Mouse (Mus musculus): ENCODE results near the gene Gm11627. TPM values are rescaled to one million over a fixed set of nuclear protein-coding genes. Genes with fewer than 3 reads are reported as not detected.
"Not testable (repeated sequence)": the region's sequence is repeated elsewhere in the genome, so short reads cannot be mapped to it uniquely, and the experiment has no call there.

Gene Gm11627
- polyA plus RNA-seq, 1 experiment from 2014 or later: 8.7 TPM

GRCm38 (mm10) chr11:102608691-102609090 lies 29.4 kb upstream of the Gm11627 start:
- peak overlapping the region; percentile 87 for H3K9ac ChIP-seq
- H3K9me3 ChIP-seq: no peaks in the 10 kb centered on the region
- H3K36me3 ChIP-seq: no peaks in the 10 kb centered on the region
- peak overlapping the region; percentile 81 for H3K4me3 ChIP-seq
- 12% methylated on average over 4 of the region's 4 CpGs for WGBS
- H3K4me2 ChIP-seq: peak overlapping the region; percentile 82
- H3K4me1 ChIP-seq (replicated peaks): peaks cover 64% of the 10 kb centered on the region
- no peaks in the 10 kb centered on the region; the same call in 1 of the 2 replicates for H3K27me3 ChIP-seq
- H3K27ac ChIP-seq (replicated peaks): no peak overlapping the region
- ATAC-seq (ENCODE audit: low read depth): no peak

DNA sequence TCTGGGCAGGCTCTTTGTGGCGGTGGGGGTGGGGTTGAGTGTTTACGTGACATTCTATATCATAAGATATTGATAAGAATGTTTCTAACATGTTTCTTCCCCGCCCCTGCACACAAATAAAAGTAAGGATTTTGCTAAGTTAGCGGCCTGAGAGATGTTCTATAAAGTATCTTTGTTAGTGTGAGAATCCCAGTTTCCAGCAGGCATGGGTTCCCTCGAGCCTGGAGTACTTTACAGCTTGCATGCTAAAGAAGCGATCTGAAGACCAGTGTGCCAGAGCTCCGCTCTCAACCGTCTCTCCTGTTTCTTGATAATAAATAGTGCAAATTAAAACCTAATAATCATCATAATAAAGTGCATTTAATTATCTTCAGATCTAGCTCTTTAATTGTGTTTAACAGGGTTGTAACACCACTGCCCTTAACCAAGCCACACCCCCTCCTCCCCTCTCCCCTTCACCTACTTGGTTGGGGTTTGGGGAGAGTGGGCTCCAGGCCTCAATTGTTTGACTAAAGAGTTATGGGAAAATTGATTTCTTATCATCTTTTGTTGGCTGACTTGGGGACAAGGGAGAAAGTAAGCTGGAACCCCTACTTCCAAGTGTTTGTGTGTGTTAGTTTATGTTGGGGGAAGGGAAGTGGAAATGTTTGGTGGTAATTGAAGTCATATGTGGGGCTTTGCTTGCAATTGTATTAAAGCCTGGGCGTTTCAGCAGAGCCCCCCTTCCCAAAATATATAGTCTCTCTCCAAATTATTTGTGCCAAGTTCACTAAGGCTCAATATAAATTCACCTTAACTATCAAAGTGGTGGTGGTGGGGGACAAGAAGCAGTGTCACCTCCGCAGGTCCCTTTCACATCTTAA lies 28.7 kb upstream of the Gm11627 start:
- no peaks in the 10 kb centered on the region for H3K9me3 ChIP-seq
- H3K4me2 ChIP-seq: peak overlapping the region; percentile 82
- peak overlapping the region; percentile 81 for H3K4me3 ChIP-seq
- peak overlapping the region; percentile 87 for H3K9ac ChIP-seq
- no peak for ATAC-seq (ENCODE audit: low read depth)
- 6% methylated on average over 10 of the region's 10 CpGs for WGBS
- peaks cover 69% of the 10 kb centered on the region for H3K4me1 ChIP-seq (replicated peaks)
- no peak overlapping the region for H3K27ac ChIP-seq (replicated peaks)
- H3K36me3 ChIP-seq: no peaks in the 10 kb centered on the region
- H3K27me3 ChIP-seq: no peaks in the 10 kb centered on the region; the same call in 1 of the 2 replicates

DNA sequence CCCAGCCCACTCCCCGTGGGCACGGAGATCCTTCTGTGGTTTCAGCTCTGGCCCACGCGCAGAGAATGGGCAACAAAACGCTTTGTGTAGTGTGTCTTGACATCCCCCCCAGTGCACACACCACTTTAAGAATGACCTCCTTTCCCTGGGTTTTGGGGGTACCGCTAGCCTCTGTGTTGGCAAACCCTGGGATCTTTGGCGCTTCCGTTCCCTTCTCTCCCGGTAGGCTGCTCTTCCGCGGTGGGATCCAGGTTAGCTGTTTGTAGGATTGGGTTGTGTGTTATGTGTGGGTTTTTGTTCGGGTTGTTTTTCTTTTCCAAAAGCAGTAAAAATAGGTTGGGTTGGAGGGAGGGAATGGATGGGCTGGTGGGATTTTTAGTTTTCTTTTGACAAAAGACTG lies 27.9 kb upstream of the Gm11627 start:
- 1% methylated on average over 12 of the region's 12 CpGs for WGBS
- H3K9me3 ChIP-seq; ATAC-seq (ENCODE audit: low read depth); H3K27me3 ChIP-seq; H3K36me3 ChIP-seq: not testable (repeated sequence)
- Histone ChIP-seq H3K27ac (replicated peaks) (peak overlapping the region; percentile 74), H3K4me3 (peak overlapping the region; percentile 81), H3K9ac (peak overlapping the region; percentile 87), H3K4me1 (replicated peaks) (peaks cover 75% of the 10 kb centered on the region), H3K4me2 (peak overlapping the region; percentile 82)

- 0% methylated on average over 12 of the region's 12 CpGs for WGBS
- H3K27ac ChIP-seq (replicated peaks): peak overlapping the region; percentile 74
Observed at GRCm38 (mm10) chr11:102606751-102607171, 27.5 kb upstream of the Gm11627 start.

DNA sequence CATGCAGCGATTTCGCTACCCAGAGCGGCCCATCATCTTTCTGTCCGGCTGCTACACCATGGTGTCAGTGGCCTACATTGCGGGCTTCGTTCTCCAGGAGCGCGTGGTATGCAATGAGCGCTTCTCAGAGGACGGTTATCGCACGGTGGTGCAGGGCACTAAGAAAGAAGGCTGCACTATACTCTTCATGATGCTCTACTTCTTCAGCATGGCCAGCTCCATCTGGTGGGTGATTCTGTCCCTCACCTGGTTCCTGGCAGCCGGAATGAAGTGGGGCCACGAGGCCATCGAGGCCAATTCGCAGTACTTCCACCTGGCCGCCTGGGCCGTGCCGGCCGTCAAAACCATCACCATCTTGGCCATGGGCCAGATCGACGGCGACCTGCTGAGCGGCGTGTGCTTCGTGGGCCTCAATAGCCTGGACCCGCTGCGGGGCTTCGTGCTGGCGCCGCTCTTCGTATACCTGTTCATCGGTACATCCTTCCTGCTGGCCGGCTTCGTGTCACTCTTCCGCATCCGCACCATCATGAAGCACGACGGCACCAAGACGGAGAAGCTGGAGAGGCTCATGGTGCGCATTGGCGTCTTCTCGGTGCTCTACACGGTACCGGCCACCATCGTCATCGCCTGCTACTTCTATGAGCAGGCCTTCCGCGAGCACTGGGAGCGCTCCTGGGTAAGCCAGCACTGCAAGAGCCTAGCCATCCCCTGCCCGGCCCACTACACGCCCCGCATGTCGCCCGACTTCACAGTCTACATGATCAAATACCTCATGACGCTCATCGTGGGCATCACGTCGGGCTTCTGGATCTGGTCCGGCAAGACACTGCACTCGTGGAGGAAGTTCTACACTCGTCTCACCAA lies 26.5 kb upstream of the Gm11627 start:
- no peak for ATAC-seq (ENCODE audit: low read depth)
- no peaks in the 10 kb centered on the region for H3K27me3 ChIP-seq
- no peaks in the 10 kb centered on the region for H3K36me3 ChIP-seq
- under 1% methylated on average over 62 of the region's 62 CpGs for WGBS
- peak overlapping the region; percentile 96 for H3K27ac ChIP-seq (replicated peaks)
- peak overlapping the region; percentile 81 for H3K4me3 ChIP-seq
- peaks cover 67% of the 10 kb centered on the region for H3K4me1 ChIP-seq (replicated peaks)
- H3K9me3 ChIP-seq: no peaks in the 10 kb centered on the region
- peak overlapping the region; percentile 82 for H3K4me2 ChIP-seq
- H3K9ac ChIP-seq: peak overlapping the region; percentile 87

More at GRCm38 (mm10) chr11:102606751-102607171, 27.5 kb upstream of the Gm11627 start:
- peaks cover 75% of the 10 kb centered on the region for H3K4me1 ChIP-seq (replicated peaks)
- ATAC-seq (ENCODE audit: low read depth): no peak
- no peaks in the 10 kb centered on the region for H3K9me3 ChIP-seq
- H3K27me3 ChIP-seq: no peaks in the 10 kb centered on the region; the same call in 1 of the 2 replicates
- peak overlapping the region; percentile 82 for H3K4me2 ChIP-seq
- H3K4me3 ChIP-seq: peak overlapping the region; percentile 81
- no peaks in the 10 kb centered on the region for H3K36me3 ChIP-seq
- H3K9ac ChIP-seq: peak overlapping the region; percentile 87

- Histone ChIP-seq H3K4me1 (replicated peaks) (peaks cover 59% of the 10 kb centered on the region), H3K4me2 (peak overlapping the region; percentile 82), H3K36me3 (no peaks in the 10 kb centered on the region), H3K27ac (replicated peaks) (peak overlapping the region; percentile 96), H3K4me3 (peak overlapping the region; percentile 81), H3K9me3 (no peaks in the 10 kb centered on the region), H3K9ac (peak overlapping the region; percentile 87), H3K27me3 (no peaks in the 10 kb centered on the region)
- ATAC-seq (ENCODE audit: low read depth): peak; percentile 52
- under 1% methylated on average over 73 of the region's 74 CpGs for WGBS
Observed at GRCm38 (mm10) chr11:102604777-102605552, 25.7 kb upstream of the Gm11627 start.

DNA sequence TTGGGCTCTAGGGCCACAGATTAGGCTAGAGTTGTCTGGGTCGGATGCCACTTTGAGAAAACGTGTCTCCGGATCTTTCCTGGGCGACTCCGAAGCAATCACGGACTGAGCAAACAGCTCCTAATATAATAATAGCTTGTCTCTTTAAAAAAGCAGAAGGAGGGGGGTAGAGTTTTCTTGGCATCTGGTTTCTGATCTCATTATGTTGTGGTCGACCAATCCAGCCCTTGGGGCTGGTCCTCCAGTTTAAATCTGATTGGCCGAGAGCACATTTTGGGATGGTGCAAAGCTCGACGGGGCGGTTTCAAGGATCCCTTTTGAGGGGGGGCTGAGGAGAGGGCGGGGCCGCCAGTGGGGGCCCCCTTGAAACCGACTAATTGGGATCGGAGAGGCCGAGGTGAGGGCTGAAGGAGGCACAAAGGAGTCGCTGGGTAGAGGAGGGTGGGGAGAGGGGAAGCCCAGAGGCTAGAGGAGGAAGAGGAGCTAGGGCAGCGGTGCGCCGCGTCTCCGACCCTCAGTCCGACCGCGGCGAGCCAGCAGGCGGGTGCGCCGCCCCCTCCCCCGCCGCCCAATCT lies 24.8 kb upstream of the Gm11627 start, which contains the start of gene Fzd2:
TSS of gene Fzd2 (plus strand) at position 387 of the 575 bp plus-strand sequence.
- Histone ChIP-seq H3K36me3 (no peaks in the 10 kb centered on the region), H3K27ac (replicated peaks) (peak within 1 kb of the TSS; percentile 96), H3K9me3 (no peaks in the 10 kb centered on the region), H3K4me3 (peak within 1 kb of the TSS; percentile 81), H3K4me1 (replicated peaks) (peaks cover 50% of the 10 kb centered on the region), H3K27me3 (no peaks in the 10 kb centered on the region), H3K9ac (peak within 1 kb of the TSS; percentile 87), H3K4me2 (peak within 1 kb of the TSS; percentile 82)
- WGBS: under 1% methylated on average over 29 of the region's 31 CpGs
- ATAC-seq (ENCODE audit: low read depth): peak; percentile 94

DNA sequence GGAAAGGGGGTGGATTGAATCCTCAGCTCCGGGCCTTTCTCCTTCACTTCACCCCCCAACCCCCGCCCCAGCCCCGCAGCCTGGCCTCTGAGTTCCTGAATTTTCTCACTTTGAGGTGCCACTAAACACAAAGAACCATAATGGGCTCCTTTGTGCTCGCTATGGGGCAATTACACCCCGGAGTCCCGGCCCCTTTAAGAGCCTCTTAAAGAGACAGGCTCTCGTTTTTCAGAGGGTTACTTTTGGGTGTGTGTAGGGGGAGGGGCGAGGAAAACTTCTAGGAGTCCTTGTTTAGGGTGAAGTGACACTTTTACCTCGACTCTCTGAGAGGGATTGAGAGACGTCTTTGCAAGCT lies 24.2 kb upstream of the Gm11627 start:
- no peaks in the 10 kb centered on the region for H3K9me3 ChIP-seq
- peak overlapping the region; percentile 82 for H3K4me2 ChIP-seq
- H3K27me3 ChIP-seq: no peaks in the 10 kb centered on the region
- peak overlapping the region; percentile 96 for H3K27ac ChIP-seq (replicated peaks)
- peaks cover 44% of the 10 kb centered on the region for H3K4me1 ChIP-seq (replicated peaks)
- peak overlapping the region; percentile 81 for H3K4me3 ChIP-seq
- peak overlapping the region; percentile 65 for H3K9ac ChIP-seq
- WGBS: under 1% methylated on average over 10 of the region's 10 CpGs
- ATAC-seq (ENCODE audit: low read depth): peak; percentile 78
- H3K36me3 ChIP-seq: no peaks in the 10 kb centered on the region

GRCm38 (mm10) chr11:102602816-102603495 lies 23.7 kb upstream of the Gm11627 start:
- Histone ChIP-seq H3K36me3 (no peaks in the 10 kb centered on the region), H3K27ac (replicated peaks) (peak overlapping the region; percentile 96), H3K9ac (peak overlapping the region; percentile 65), H3K4me1 (replicated peaks) (peaks cover 39% of the 10 kb centered on the region), H3K27me3 (no peaks in the 10 kb centered on the region), H3K9me3 (no peaks in the 10 kb centered on the region), H3K4me3 (peak overlapping the region; percentile 81), H3K4me2 (peak overlapping the region; percentile 82)
- ATAC-seq (ENCODE audit: low read depth): no peak
- 2% methylated on average over 13 of the region's 13 CpGs for WGBS

GRCm38 (mm10) chr11:102599912-102600311 lies 20.7 kb upstream of the Gm11627 start:
- no peaks in the 10 kb centered on the region for H3K27me3 ChIP-seq
- no peak overlapping the region for H3K27ac ChIP-seq (replicated peaks)
- H3K4me2 ChIP-seq: no peak overlapping the region
- ATAC-seq (ENCODE audit: low read depth): no peak
- H3K4me3 ChIP-seq: no peak overlapping the region
- H3K9me3 ChIP-seq: no peaks in the 10 kb centered on the region
- 89% methylated on average over 3 of the region's 3 CpGs for WGBS
- H3K9ac ChIP-seq: no peak overlapping the region
- peaks cover 22% of the 10 kb centered on the region for H3K4me1 ChIP-seq (replicated peaks)
- H3K36me3 ChIP-seq: no peaks in the 10 kb centered on the region
